Mouse (Mus musculus): ENCODE measurements at regions not wholly inside any gene's neighbourhood (a gene's known extent, or its start where the extent isn't known, plus 50 kb on each side); places are given as distances from the start of the nearest gene placed in this dataset.

DNA sequence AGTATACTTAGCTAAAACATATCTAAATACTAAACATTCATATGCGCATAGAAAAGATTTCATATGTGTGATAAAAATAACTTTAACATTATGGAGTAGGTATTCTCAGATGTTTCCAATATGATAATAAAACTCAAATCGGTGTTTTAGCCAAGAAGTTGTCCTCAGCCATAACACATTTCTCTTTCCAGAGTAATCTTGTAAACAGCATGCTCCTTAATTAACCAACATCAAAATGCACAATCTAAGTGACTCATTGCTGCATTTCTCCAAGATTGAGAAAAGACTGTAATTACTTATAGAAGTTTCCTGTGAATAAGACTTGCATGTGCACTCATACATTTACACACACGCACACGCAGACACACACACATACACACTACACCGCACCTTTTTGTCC lies 95.1 kb upstream of the Mme start:
- Histone ChIP-seq H3K27ac (ENCODE audit: insufficient read depth, low read length) (no peak overlapping the region), H3K4me3 (ENCODE audit: insufficient read depth, low read length) (no peak overlapping the region)
- TF ChIP-seq POLR2A (IDR thresholded peaks at IDR 0.05; ENCODE audit: low read depth, low read length) (no peak), CTCF (IDR thresholded peaks at IDR 0.05; ENCODE audit: borderline replicate concordance, insufficient read depth, low read length) (no peak)

DNA sequence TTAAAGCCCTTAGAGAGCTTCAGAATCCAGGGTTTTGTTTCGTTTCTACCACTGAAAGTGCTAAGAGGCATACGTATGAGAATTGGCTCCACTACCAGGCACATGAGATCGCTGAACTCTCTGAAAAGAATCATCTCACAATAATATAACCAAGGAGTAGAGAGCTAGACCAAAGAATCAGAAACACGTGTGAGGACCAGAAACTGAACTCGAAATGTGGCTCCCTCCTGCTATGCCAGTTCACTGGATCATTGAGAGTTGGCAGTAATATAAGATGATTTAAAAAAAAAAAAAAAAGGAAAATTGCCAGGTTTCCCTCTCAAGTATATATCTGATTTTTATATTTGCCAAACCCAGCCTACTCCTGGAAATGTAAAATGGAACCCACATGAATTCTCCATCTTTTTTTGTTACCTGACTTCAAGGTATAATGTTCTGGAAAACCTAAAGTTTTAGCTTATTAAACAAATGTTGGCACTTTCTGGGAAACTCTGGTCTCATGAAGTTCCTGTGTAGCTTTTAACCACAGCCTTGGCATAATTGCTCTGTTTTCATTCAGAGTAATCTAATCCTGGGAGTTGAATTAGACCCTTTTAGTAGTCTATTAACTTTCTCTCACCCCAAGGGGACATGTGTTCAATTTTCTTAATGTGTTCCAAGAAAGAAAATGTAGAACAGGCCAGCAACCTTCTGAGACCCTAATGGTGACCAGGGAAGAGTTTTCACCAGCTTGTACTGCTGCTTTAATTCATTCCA lies 58.7 kb upstream of the Mme start:
- no peak overlapping the region for H3K27ac ChIP-seq (ENCODE audit: insufficient read depth, low read length)
- no peak overlapping the region for H3K4me3 ChIP-seq (ENCODE audit: insufficient read depth, low read length)
- TF ChIP-seq POLR2A (IDR thresholded peaks at IDR 0.05; ENCODE audit: low read depth, low read length), result no peak
- no peak for TF ChIP-seq CTCF (IDR thresholded peaks at IDR 0.05; ENCODE audit: borderline replicate concordance, insufficient read depth, low read length)
- H3K4me1 ChIP-seq (ENCODE audit: control insufficient read depth, insufficient read depth, low read length), result no peaks in the 10 kb centered on the region

More for the DNA sequence above, 95.1 kb upstream of the Mme start:
- no peaks in the 10 kb centered on the region for H3K4me1 ChIP-seq (ENCODE audit: control insufficient read depth, insufficient read depth, low read length)

- no peak overlapping the region for H3K4me3 ChIP-seq (ENCODE audit: insufficient read depth, low read length)
- TF ChIP-seq CTCF (IDR thresholded peaks at IDR 0.05; ENCODE audit: borderline replicate concordance, insufficient read depth, low read length) (no peak), POLR2A (IDR thresholded peaks at IDR 0.05; ENCODE audit: low read depth, low read length) (no peak)
- H3K4me1 ChIP-seq (ENCODE audit: control insufficient read depth, insufficient read depth, low read length), result no peaks in the 10 kb centered on the region
- no peak overlapping the region for H3K27ac ChIP-seq (ENCODE audit: insufficient read depth, low read length)
Observed at GRCm38 (mm10) chr3:63187836-63188440, 53.4 kb upstream of the Mme start.
